Mouse (Mus musculus) liver, embryonic 14.5 days (tissue): ENCODE data around the gene Epn1.

ENCODE experiments used
- CTCF ChIP-seq: IDR thresholded peaks from 2 replicates; pipeline ENCODE4 v1.5.1; 2016; ENCODE audit warnings: antibody characterized with exemption, low read depth, control low read depth
- EP300 ChIP-seq: IDR thresholded peaks from 2 replicates; pipeline ENCODE4 v1.6.1; 2016; ENCODE audit warnings: antibody characterized with exemption, low read depth

- TF ChIP-seq EP300 (no peak), CTCF (no peak)
Observed at GRCm38 (mm10) chr7:5061774-5062359, 18.2 kb upstream of the Epn1 start, which contains the start of gene U2af2.
